Mouse (Mus musculus): ENCODE measurements around the gene Ndufc1. TPM values are rescaled to one million over a fixed set of nuclear protein-coding genes. Genes with fewer than 3 reads are reported as not detected.
"Not testable (repeated sequence)": the region's sequence is repeated elsewhere in the genome, so short reads cannot be mapped to it uniquely, and the experiment has no call there.

Ndufc1 gene
- polyA plus RNA-seq, 1 experiment from 2014 or later: 733 TPM

DNA sequence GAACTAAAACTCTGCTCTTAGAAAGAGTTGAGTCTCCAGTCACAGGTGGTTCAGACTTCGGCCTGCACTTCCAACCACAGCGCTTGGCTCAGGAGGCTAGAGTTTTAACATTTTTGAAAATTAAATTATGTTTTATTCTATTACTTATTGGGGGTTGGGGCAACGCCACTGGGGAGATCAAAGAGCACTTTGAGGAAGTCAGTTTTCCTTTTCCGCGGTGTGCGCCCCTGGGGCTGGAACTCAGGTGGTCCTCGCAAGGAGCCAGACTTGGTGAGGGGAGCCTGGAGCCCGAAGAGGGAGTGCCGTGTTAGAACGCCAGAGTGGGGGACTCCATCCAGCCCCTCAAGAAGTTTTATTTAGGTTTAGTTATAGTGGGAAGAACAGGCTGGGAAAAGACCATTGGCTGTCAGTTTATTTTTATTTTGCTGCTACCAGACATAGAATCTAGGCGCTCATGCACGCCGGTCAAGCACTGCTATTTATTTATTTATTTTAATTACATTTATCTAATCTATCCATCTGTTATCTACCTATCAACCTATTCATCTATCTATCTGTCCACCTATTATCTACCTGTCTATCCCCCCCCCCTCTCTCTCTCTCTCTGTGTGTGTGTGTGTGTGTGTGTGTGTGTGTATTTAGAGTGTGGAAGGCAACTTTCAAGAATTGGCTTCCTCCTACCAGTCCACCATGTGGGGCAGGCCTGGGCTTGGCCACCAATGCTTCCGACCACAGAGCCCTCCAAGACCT lies 49.1 kb downstream of the Ndufc1 start:
- Histone ChIP-seq H3K4me2 (peak overlapping the region; percentile 75), H3K9me3 (no peaks in the 10 kb centered on the region), H3K9ac (no peak overlapping the region), H3K36me3 (no peaks in the 10 kb centered on the region), H3K4me3 (peak overlapping the region; percentile 48; the same call in 1 of the 2 replicates), H3K4me1 (replicated peaks) (peaks cover 13% of the 10 kb centered on the region), H3K27ac (replicated peaks) (no peak overlapping the region), H3K27me3 (peaks cover 18% of the 10 kb centered on the region)
- ATAC-seq (ENCODE audit: low FRiP score, low read depth): no peak
- WGBS: 26% methylated on average over 14 of the region's 14 CpGs

DNA sequence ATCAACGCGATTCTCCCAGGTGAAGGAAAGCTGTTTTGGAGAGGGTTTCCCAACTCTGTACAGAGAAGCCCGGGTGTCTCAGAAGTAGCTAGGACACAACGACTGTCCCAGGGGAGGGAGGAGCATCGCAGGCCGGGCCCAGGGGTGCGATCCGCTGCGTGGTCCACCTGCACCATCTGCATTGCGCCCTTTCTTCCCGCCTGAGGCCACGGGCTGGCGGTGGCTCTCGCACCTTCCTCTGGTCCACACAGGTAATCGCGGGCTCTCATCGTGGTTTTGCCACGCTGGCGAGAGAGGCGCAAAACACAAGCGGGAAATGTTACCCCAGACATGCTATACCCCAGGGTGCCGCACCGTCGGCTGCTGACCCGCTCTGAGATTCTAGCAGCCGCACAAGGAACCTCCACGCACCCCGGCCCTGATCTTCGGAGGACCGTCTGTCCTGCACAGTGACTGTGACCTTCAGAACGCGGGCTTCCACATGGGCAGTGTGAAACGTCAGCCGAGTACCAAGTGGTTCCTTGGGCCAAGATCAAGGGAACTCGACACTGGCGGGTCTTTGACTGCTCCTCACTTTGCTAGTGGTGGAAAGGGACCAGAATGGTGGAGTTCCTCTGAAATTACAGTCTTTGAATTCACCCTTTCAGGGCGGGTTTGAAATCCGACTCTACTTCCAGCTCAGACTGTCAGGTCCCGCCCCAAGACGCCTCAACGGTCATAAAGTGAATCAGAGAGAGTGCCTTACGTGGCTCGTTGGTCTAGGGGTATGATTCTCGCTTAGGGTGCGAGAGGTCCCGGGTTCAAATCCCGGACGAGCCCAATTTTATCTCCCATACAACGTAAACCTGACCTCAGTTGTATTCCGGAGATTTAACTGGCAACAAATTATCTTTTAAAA lies 49.9 kb downstream of the Ndufc1 start:
- no peaks in the 10 kb centered on the region for H3K9me3 ChIP-seq
- H3K9ac ChIP-seq: peak overlapping the region; percentile 37; the same call in 1 of the 2 replicates
- H3K4me3 ChIP-seq: peak overlapping the region; percentile 48
- H3K27me3 ChIP-seq: peaks cover 18% of the 10 kb centered on the region
- peak; percentile 52 for ATAC-seq (ENCODE audit: low FRiP score, low read depth)
- no peak overlapping the region for H3K27ac ChIP-seq (replicated peaks)
- H3K4me1 ChIP-seq (replicated peaks): peaks cover 9% of the 10 kb centered on the region
- peak overlapping the region; percentile 75 for H3K4me2 ChIP-seq
- under 1% methylated on average over 50 of the region's 50 CpGs for WGBS
- H3K36me3 ChIP-seq: no peaks in the 10 kb centered on the region

DNA sequence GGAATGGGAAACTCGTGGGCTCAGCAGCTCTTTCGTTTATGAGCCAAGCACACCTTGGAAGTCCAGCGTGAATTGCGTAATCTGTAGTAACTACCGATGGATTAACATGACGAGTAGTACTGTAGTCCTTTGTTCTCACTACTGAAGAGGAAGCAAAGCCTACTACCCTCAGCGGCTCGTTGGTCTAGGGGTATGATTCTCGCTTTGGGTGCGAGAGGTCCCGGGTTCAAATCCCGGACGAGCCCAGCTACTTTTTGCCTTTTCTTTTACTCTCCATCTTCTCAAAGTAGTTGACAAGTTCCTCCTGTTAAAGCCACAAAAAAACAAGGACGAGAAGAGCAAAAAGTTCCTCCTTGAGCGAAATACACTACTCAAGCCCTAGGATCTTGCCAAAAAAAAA lies 50.6 kb downstream of the Ndufc1 start:
- ATAC-seq (ENCODE audit: low FRiP score, low read depth): peak; percentile 54

DNA sequence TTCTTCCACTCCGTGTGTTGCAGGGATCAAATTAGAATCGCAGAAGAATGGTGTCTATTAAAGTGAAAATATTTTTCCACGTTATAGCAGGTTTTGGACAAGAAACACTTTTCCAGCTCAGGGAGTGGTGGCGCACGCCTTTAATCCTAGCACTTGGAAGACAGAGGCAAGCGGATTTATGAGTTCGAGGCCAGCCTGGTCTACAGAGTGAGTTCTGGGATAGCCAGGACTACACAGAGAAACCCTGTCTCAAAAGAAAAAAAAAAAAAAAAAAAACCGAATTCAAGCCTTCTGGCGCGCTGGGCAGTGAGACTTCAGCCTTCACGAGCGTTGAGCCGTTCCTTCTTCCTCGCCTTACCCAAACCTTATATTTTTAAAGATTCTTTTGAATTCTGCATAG lies 51.2 kb downstream of the Ndufc1 start:
- H3K9ac ChIP-seq: no peak overlapping the region
- peak overlapping the region; percentile 75 for H3K4me2 ChIP-seq
- H3K27ac ChIP-seq (replicated peaks): no peak overlapping the region
- H3K4me1 ChIP-seq (replicated peaks): peaks cover 9% of the 10 kb centered on the region
- no peaks in the 10 kb centered on the region for H3K36me3 ChIP-seq
- 17% methylated on average over 14 of the region's 14 CpGs for WGBS
- peak overlapping the region; percentile 48 for H3K4me3 ChIP-seq
- no peaks in the 10 kb centered on the region for H3K9me3 ChIP-seq
- H3K27me3 ChIP-seq: peaks cover 18% of the 10 kb centered on the region
- 0 out of 2 replicates have a peak, but pooled peaks have one; percentile 9 for ATAC-seq (ENCODE audit: low FRiP score, low read depth)

More for the DNA sequence above, 50.6 kb downstream of the Ndufc1 start:
- H3K9me3 ChIP-seq: no peaks in the 10 kb centered on the region
- 1% methylated on average over 15 of the region's 15 CpGs for WGBS
- H3K4me3 ChIP-seq: peak overlapping the region; percentile 48
- peaks cover 18% of the 10 kb centered on the region for H3K27me3 ChIP-seq
- no peak overlapping the region for H3K27ac ChIP-seq (replicated peaks)
- no peaks in the 10 kb centered on the region for H3K36me3 ChIP-seq
- peaks cover 9% of the 10 kb centered on the region for H3K4me1 ChIP-seq (replicated peaks)
- no peak overlapping the region for H3K9ac ChIP-seq
- H3K4me2 ChIP-seq: peak overlapping the region; percentile 75

DNA sequence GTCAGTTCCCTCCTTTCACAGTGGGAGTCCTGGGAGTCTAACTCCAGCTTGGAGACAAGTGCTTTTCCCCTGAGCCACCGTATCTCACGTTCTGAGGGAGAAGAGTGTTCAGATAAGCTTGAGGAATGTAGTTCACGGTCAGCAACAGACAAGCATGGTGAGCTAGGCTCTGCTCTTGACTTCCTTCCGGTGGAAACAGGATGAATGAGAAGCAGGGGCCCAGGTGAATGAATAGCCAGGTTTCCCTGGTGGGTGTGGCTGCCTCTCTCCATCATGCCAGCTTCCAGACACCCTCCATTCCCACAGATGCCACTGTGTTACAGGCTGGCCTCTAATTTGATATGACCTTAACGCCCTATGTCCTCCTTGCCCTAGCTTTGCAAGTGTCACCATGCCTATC lies 51.7 kb downstream of the Ndufc1 start:
- WGBS: 48% methylated on average over 5 of the region's 5 CpGs

DNA sequence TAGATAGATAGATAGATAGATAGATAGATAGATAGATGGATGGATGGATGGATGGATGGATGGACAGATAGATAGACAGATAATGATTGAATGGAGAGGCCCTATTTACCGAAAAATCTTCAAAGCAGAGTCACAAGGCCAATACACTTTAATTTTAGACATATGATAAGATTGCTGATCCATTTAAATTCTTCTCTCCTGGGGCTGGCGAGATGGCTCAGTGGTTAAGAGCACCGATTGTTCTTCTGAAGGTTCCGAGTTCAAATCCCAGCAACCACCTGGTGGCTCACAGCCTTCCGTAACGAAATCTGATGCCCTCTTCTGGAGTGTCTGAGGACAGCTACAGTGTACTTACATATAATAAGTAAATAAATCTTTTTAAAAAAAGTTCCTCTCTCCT lies 53.8 kb downstream of the Ndufc1 start:
- 87% methylated on average over 6 of the region's 6 CpGs for WGBS
- not testable (repeated sequence) for H3K9me3 ChIP-seq; H3K36me3 ChIP-seq; H3K4me2 ChIP-seq; ATAC-seq (ENCODE audit: low FRiP score, low read depth); H3K27me3 ChIP-seq; H3K9ac ChIP-seq; H3K4me3 ChIP-seq; H3K4me1 ChIP-seq (replicated peaks); H3K27ac ChIP-seq (replicated peaks)

More for the DNA sequence above, 51.7 kb downstream of the Ndufc1 start:
- Histone ChIP-seq H3K9ac (no peak overlapping the region), H3K27ac (replicated peaks) (no peak overlapping the region), H3K9me3 (no peaks in the 10 kb centered on the region), H3K27me3 (peaks cover 18% of the 10 kb centered on the region), H3K4me2 (no peak overlapping the region), H3K36me3 (no peaks in the 10 kb centered on the region), H3K4me3 (no peak overlapping the region), H3K4me1 (replicated peaks) (peaks cover 9% of the 10 kb centered on the region)
- ATAC-seq (ENCODE audit: low FRiP score, low read depth): no peak

Other genes with a start within 250 kb of the Ndufc1 start
- 31.1 and 35.6 TPM in 2 replicates for gene Noct, start 184.5 kb downstream of the Ndufc1 start, polyA plus RNA-seq (2015; fragmentation: Nextera tagmentation; extraction: Ambion mirVana)
- 34.2 and 35.7 TPM in 2 replicates for gene Elf2, start 68.3 kb downstream of the Ndufc1 start, polyA plus RNA-seq (2015; fragmentation: Nextera tagmentation; extraction: Ambion mirVana)
- gene Mgarp, start 12.2 kb downstream of the Ndufc1 start, polyA plus RNA-seq (2015; fragmentation: Nextera tagmentation; extraction: Ambion mirVana): 2.0 and 2.5 TPM in 2 replicates
- 45.9 and 47.6 TPM in 2 replicates for gene Naa15, start 6.2 kb upstream of the Ndufc1 start, polyA plus RNA-seq (2015; fragmentation: Nextera tagmentation; extraction: Ambion mirVana)
- gene Rab33b, start 74.9 kb upstream of the Ndufc1 start, polyA plus RNA-seq (2015; fragmentation: Nextera tagmentation; extraction: Ambion mirVana): 26.7 and 31.5 TPM in 2 replicates
- 2.6 and 2.9 TPM in 2 replicates for gene Setd7, start 151.9 kb upstream of the Ndufc1 start, polyA plus RNA-seq (2015; fragmentation: Nextera tagmentation; extraction: Ambion mirVana)